Mouse (Mus musculus) MEL (cell line): Measurements from ENCODE around the gene Cyp4f13. TPM values are rescaled to one million over a fixed set of nuclear protein-coding genes. Genes with fewer than 3 reads are reported as not detected.

Experiments
- DNase-seq: peaks from one replicate; pipeline ENCODE4 v3.0.0; 2011; ENCODE audit warnings: low read depth, low spot score
- H3K27ac ChIP-seq: 2 replicates; pipeline ENCODE4 v1.5.1; 2012; ENCODE audit warnings: low read depth, mild to moderate bottlenecking, control low read depth, low read length, moderate library complexity; ENCODE audit not compliant: control insufficient read depth
- H3K27me3 ChIP-seq, 2 experiments: fragments of 150-350 bp in 1 of 2; sonication (generic) in 1 of 2; 2 replicates each; pipeline ENCODE4 v1.6.1; 2012; ENCODE audit warnings: low read length in 2 of 2, mild to moderate bottlenecking in 2 of 2, improper control_type of control experiment in 1 of 2, moderate library complexity in 1 of 2; ENCODE audit not compliant: insufficient read depth in 2 of 2, control insufficient read depth in 1 of 2
- H3K36me3 ChIP-seq, 2 experiments: 2 replicates each; pipeline ENCODE4 v1.6.1; 2012 to 2014; ENCODE audit warnings: low read length in 2 of 2, improper control_type of control experiment in 1 of 2, inconsistent platforms in 1 of 2, mild to moderate bottlenecking in 1 of 2; ENCODE audit not compliant: insufficient read depth in 2 of 2, control insufficient read depth in 1 of 2
- H3K4me1 ChIP-seq, 2 experiments: fragments of 150-350 bp in 1 of 2; sonication (generic) in 1 of 2; 2 replicates each; pipeline ENCODE4 v1.6.1; 2012; ENCODE audit warnings: low read length in 2 of 2, improper control_type of control experiment in 1 of 2, mild to moderate bottlenecking in 1 of 2; ENCODE audit not compliant: insufficient read depth in 2 of 2, control insufficient read depth in 1 of 2
- H3K4me3 ChIP-seq, 2 experiments: fragments of 150-350 bp in 1 of 2; sonication (generic) in 1 of 2; 2 replicates each; pipeline ENCODE4 v1.5.1; 2012; ENCODE audit warnings: low read depth in 2 of 2, low read length in 2 of 2, mild to moderate bottlenecking in 2 of 2, moderate library complexity in 2 of 2, control low read depth in 1 of 2, improper control_type of control experiment in 1 of 2; ENCODE audit not compliant: control insufficient read depth in 1 of 2, insufficient read depth in 1 of 2
- H3K79me2 ChIP-seq: 2 replicates; pipeline ENCODE4 v1.6.1; 2012; ENCODE audit warnings: mild to moderate bottlenecking, low read length, moderate library complexity; ENCODE audit not compliant: control insufficient read depth, poor library complexity, insufficient read depth
- H3K9ac ChIP-seq: 2 replicates; pipeline ENCODE4 v1.6.1; 2012; ENCODE audit warnings: low read depth, mild to moderate bottlenecking, control low read depth, low read length, moderate library complexity; ENCODE audit not compliant: control insufficient read depth, poor library complexity, severe bottlenecking
- H3K9me3 ChIP-seq: fragments of 150-350 bp; sonication (generic); replicated peaks from 2 replicates; pipeline ENCODE4 v1.6.1; 2012; ENCODE audit warnings: mild to moderate bottlenecking, low read length, improper control_type of control experiment, moderate library complexity; ENCODE audit not compliant: insufficient read depth
- CHD1 ChIP-seq: IDR thresholded peaks from 2 replicates; pipeline ENCODE4 v1.6.1; 2012; ENCODE audit warnings: low read depth, mild to moderate bottlenecking, inconsistent platforms, low read length, improper control_type of control experiment
- CHD2 ChIP-seq: IDR thresholded peaks from 2 replicates; pipeline ENCODE4 v1.6.1; 2011; ENCODE audit warnings: low read length, improper control_type of control experiment
- CTCF ChIP-seq, 3 experiments: IDR thresholded peaks in 2 of 3; conservative IDR thresholded peaks in 1 of 3; 2 replicates each; pipeline ENCODE4 v1.5.1; 2011 to 2012; ENCODE audit warnings: low read length in 3 of 3, low read depth in 2 of 3, mild to moderate bottlenecking in 2 of 3, improper control_type of control experiment in 1 of 3, inconsistent platforms in 1 of 3, mixed read lengths in 1 of 3, moderate library complexity in 1 of 3; ENCODE audit not compliant: control insufficient read depth in 1 of 3, insufficient read depth in 1 of 3, poor library complexity in 1 of 3, severe bottlenecking in 1 of 3
- E2F4 ChIP-seq: IDR thresholded peaks from 2 replicates; pipeline ENCODE4 v1.6.1; 2011; ENCODE audit warnings: low read depth, low read length, improper control_type of control experiment, borderline replicate concordance
- ELF1 ChIP-seq: IDR thresholded peaks from 2 replicates; pipeline ENCODE4 v1.6.1; 2014; ENCODE audit warnings: low read depth, mild to moderate bottlenecking, inconsistent platforms, low read length, improper control_type of control experiment, moderate library complexity
- EP300 ChIP-seq, 2 experiments: IDR thresholded peaks; 2 replicates each; pipeline ENCODE4 v1.6.1; 2011; ENCODE audit warnings: improper control_type of control experiment in 2 of 2, low read length in 2 of 2, low read depth in 1 of 2, mild to moderate bottlenecking in 1 of 2
- GABPA ChIP-seq: IDR thresholded peaks from 2 replicates; pipeline ENCODE4 v1.6.1; 2012; ENCODE audit warnings: low read depth, mild to moderate bottlenecking, inconsistent platforms, low read length, improper control_type of control experiment, moderate library complexity
- MAZ ChIP-seq: IDR thresholded peaks from 2 replicates; pipeline ENCODE4 v1.6.1; 2012; ENCODE audit warnings: low read depth, mild to moderate bottlenecking, inconsistent platforms, low read length, improper control_type of control experiment
- MXI1 ChIP-seq: IDR thresholded peaks from 2 replicates; pipeline ENCODE4 v1.6.1; 2011; ENCODE audit warnings: mild to moderate bottlenecking, low read depth, low read length, improper control_type of control experiment
- MYB ChIP-seq: IDR thresholded peaks from 2 replicates; pipeline ENCODE4 v1.6.1; 2011; ENCODE audit warnings: mild to moderate bottlenecking, low read depth, low read length, improper control_type of control experiment
- NELFE ChIP-seq: IDR thresholded peaks from 2 replicates; pipeline ENCODE4 v1.6.1; 2011; ENCODE audit warnings: low read depth, low read length, improper control_type of control experiment
- POLR2A ChIP-seq, 2 experiments: IDR thresholded peaks; 2 replicates each; pipeline ENCODE4 v1.6.1; 2011 to 2012; ENCODE audit warnings: low read length in 2 of 2, mild to moderate bottlenecking in 2 of 2, control low read depth in 1 of 2, improper control_type of control experiment in 1 of 2, low read depth in 1 of 2, moderate library complexity in 1 of 2; ENCODE audit not compliant: control insufficient read depth in 1 of 2, insufficient read depth in 1 of 2, poor library complexity in 1 of 2
- POLR2AphosphoS2 ChIP-seq: IDR thresholded peaks from 2 replicates; pipeline ENCODE4 v1.6.1; 2011; ENCODE audit warnings: low read length, improper control_type of control experiment
- POLR2AphosphoS5 ChIP-seq: IDR thresholded peaks from 2 replicates; pipeline ENCODE4 v1.6.1; 2012; ENCODE audit warnings: low read depth, borderline replicate concordance, mild to moderate bottlenecking, inconsistent platforms, low read length, moderate library complexity, mixed read lengths
- RAD21 ChIP-seq: IDR thresholded peaks from 2 replicates; pipeline ENCODE4 v1.6.1; 2011; ENCODE audit warnings: mild to moderate bottlenecking, low read depth, low read length, improper control_type of control experiment
- RCOR1 ChIP-seq: IDR thresholded peaks from 2 replicates; pipeline ENCODE4 v1.6.1; 2012; ENCODE audit warnings: low read depth, mild to moderate bottlenecking, inconsistent platforms, low read length, improper control_type of control experiment
- SMC3 ChIP-seq: IDR thresholded peaks from 2 replicates; pipeline ENCODE4 v1.6.1; 2011; ENCODE audit warnings: low read depth, low read length, improper control_type of control experiment
- TCF12 ChIP-seq: IDR thresholded peaks from 2 replicates; pipeline ENCODE4 v1.6.1; 2014; ENCODE audit warnings: low read depth, mild to moderate bottlenecking, inconsistent platforms, low read length, improper control_type of control experiment, moderate library complexity
- UBTF ChIP-seq: IDR thresholded peaks from 2 replicates; pipeline ENCODE4 v1.6.1; 2012; ENCODE audit warnings: low read depth, mild to moderate bottlenecking, inconsistent platforms, low read length, improper control_type of control experiment, moderate library complexity, borderline replicate concordance; ENCODE audit not compliant: insufficient read depth
- ZNF384 ChIP-seq: IDR thresholded peaks from 2 replicates; pipeline ENCODE4 v1.6.1; 2012; ENCODE audit warnings: low read depth, mild to moderate bottlenecking, inconsistent platforms, low read length, improper control_type of control experiment
- polyA plus RNA-seq, 2 experiments: library from polyadenylated mRNA; stranded (reverse) in 1 of 2; unstranded in 1 of 2; fragments of >175 nt in 1 of 2; fragments of >200 nt in 1 of 2; gene quantifications; 2 replicates each; pipeline versions ENCODE4 v1.2.1 to v1.2.4; 2012; ENCODE audit warnings: low replicate concordance in 2 of 2, low read depth in 1 of 2; ENCODE audit not compliant: insufficient read length in 2 of 2, insufficient read depth in 1 of 2, missing spikeins in 1 of 2
- total RNA-seq: library from RNA; depleted of rRNA; stranded (reverse); fragments of 300-350 nt; gene quantifications from 2 replicates; pipeline ENCODE4 v1.2.3, GENCODE M21; 2012

The Cyp4f13 gene
- total and polyA plus RNA-seq, 3 experiments = 9.7 to 19.3 TPM; not detected in 1

- H3K9me3 ChIP-seq = no peaks in the 10 kb centered on the region
- peaks cover 25% of the 10 kb centered on the region for H3K79me2 ChIP-seq
- H3K9ac ChIP-seq = peak overlapping the region; percentile 52
- H3K4me3 ChIP-seq = peak overlapping the region; percentile 65 to 86
- no peaks in the 10 kb centered on the region for H3K27me3 ChIP-seq
- H3K36me3 ChIP-seq = peaks cover 0 to 12% of the 10 kb centered on the region in 2 experiments; a peak in 2 of 4 replicates
- TF ChIP-seq POLR2A (IDR thresholded peaks at IDR 0.05; ENCODE audit: control insufficient read depth in 1 of 2, insufficient read depth in 1 of 2, low read depth in 1 of 2, low read length in 2 of 2, poor library complexity in 1 of 2) = peak in 1 of 2 experiments; percentile 47; a peak in 1 of 4 replicates
- TF ChIP-seq EP300 (IDR thresholded peaks at IDR 0.05; ENCODE audit: low read depth in 1 of 2, low read length in 2 of 2) = no peak
- TF ChIP-seq, all 39 proteins: peak for 1
- Histone ChIP-seq H3K27ac (peak overlapping the region; percentile 37), H3K4me1 (peaks cover 0 to 2% of the 10 kb centered on the region in 2 experiments; a peak in 2 of 4 replicates)
- DNase-seq = no peak
Observed at GRCm38 (mm10) chr17:32965253-32965622, 18.0 kb upstream of the Cyp4f13 start.

- no peak overlapping the region for H3K4me3 ChIP-seq
- no peaks in the 10 kb centered on the region for H3K27me3 ChIP-seq
- H3K9ac ChIP-seq = no peak overlapping the region
- H3K4me1 ChIP-seq = peaks cover 0 to 2% of the 10 kb centered on the region in 2 experiments; a peak in 1 of 4 replicates
- H3K9me3 ChIP-seq = no peaks in the 10 kb centered on the region
- H3K79me2 ChIP-seq = no peaks in the 10 kb centered on the region
- H3K36me3 ChIP-seq = peaks cover 0 to 3% of the 10 kb centered on the region in 2 experiments; a peak in 2 of 4 replicates
- DNase-seq = peak; percentile 42
- no peak overlapping the region for H3K27ac ChIP-seq
- TF ChIP-seq RCOR1 (no peak), TCF12 (no peak), UBTF (no peak), CHD1 (no peak), ELF1 (no peak), POLR2AphosphoS5 (no peak), MXI1 (no peak), E2F4 (no peak), CHD2 (no peak), MYB (no peak), GABPA (no peak), ZNF384 (no peak), NELFE (no peak), RAD21 (peak; percentile 52), MAZ (no peak), SMC3 (peak; percentile 53), CTCF (IDR thresholded peaks at IDR 0.05 in 2 of 3, conservative IDR thresholded peaks at IDR 0.05 in 1 of 3; ENCODE audit: control insufficient read depth in 1 of 3, insufficient read depth in 1 of 3, low read depth in 2 of 3, low read length in 3 of 3, poor library complexity in 1 of 3, severe bottlenecking in 1 of 3) (peak; percentile 48 to 74 (median 60)), POLR2AphosphoS2 (no peak)
Observed at GRCm38 (mm10) chr17:32951441-32951840, 4.2 kb upstream of the Cyp4f13 start.
